Mouse (Mus musculus) left cerebral cortex, postnatal 14 days (tissue): ENCODE results near the gene Tob2. TPM values are rescaled to one million over a fixed set of nuclear protein-coding genes. Genes with fewer than 3 reads are reported as not detected.

ENCODE experiments used
- DNase-seq, 2 experiments: peaks; one replicate each; pipeline ENCODE4 v3.0.0; 2021 to 2022; ENCODE audit warnings: low spot score in 2 of 2, mixed read lengths in 1 of 2
- intact Hi-C: fragments of 180-260 bp; cut with DNase I; formaldehyde crosslinking; loops from one replicate; pipeline ENCODE4 v1.15.1; 2025
- total RNA-seq, 2 experiments: library from RNA; stranded (reverse); gene quantifications; 2 replicates each; pipeline ENCODE4 v1.2.3; 2021

Tob2 gene
- total RNA-seq, 2 experiments from 2014 or later, result 25.8 to 31.8 TPM

GRCm38 (mm10) chr15:81802001-81802890 lies 56.4 kb downstream of the Tob2 start, which contains the start of gene Tef:
TSS of gene Tef (plus strand) at chr15:81802421.
- intact Hi-C loops, result loop anchor here (5.0 kb wide), 1 partner anchor 55 kb away; the partner anchor contains the start of genes Rangap1 and Zc3h7b
- peak; percentile 100 for DNase-seq

- intact Hi-C loops, result loop anchor here (5.0 kb wide), 1 partner anchor 53 kb away; the partner anchor contains the start of genes Rangap1 and Zc3h7b
- no peak for DNase-seq
These were observed 58.2 kb downstream of the Tob2 start for GRCm38 (mm10) chr15:81800391-81800790.

- intact Hi-C loops, result no loop called here
- no peak for DNase-seq
These were observed 60.2 kb downstream of the Tob2 start for GRCm38 (mm10) chr15:81798421-81798820.

Other genes starting within 250 kb of the Tob2 start
- 10 to 100 TPM; 34.4 to 35.5 TPM for gene L3mbtl2, start 194.9 kb downstream of the Tob2 start, total RNA-seq
- gene Chadl, start 161.5 kb downstream of the Tob2 start, total RNA-seq, result 10 to 100 TPM; 18.8 to 23.8 TPM
- gene Zc3h7b, start 113.7 kb downstream of the Tob2 start, total RNA-seq, result 100 to 1,000 TPM; 188 to 197 TPM
- 100 to 1,000 TPM; 199 to 206 TPM for gene Rangap1, start 113.3 kb downstream of the Tob2 start, total RNA-seq
- 100 to 1,000 TPM; 188 to 210 TPM for gene Tef, start 56.4 kb downstream of the Tob2 start, total RNA-seq
- gene Phf5a, start 13.1 kb upstream of the Tob2 start, total RNA-seq, result 10 to 100 TPM; 31.8 to 39.8 TPM
- gene Aco2, start 13.5 kb upstream of the Tob2 start, total RNA-seq, result 100 to 1,000 TPM; 445 to 467 TPM
- gene Polr3h, start 67.4 kb upstream of the Tob2 start, total RNA-seq, result 10 to 100 TPM; 52.8 to 53.9 TPM
- 100 to 1,000 TPM; 109 to 112 TPM for gene Csdc2, start 78.0 kb upstream of the Tob2 start, total RNA-seq
- 100 to 1,000 TPM; 190 to 201 TPM for gene Pmm1, start 102.1 kb upstream of the Tob2 start, total RNA-seq
- gene 1700029P11Rik, start 121.7 kb upstream of the Tob2 start, total RNA-seq, result not detected
- 10 to 100 TPM; 18.7 to 23.9 TPM for gene Xrcc6, start 129.0 kb upstream of the Tob2 start, total RNA-seq
- 100 to 1,000 TPM; 103 to 117 TPM for gene Desi1, start 175.1 kb upstream of the Tob2 start, total RNA-seq
- gene Snu13, start 188.8 kb upstream of the Tob2 start, total RNA-seq, result 100 to 1,000 TPM in 1 of 2 experiments, 10 to 100 TPM in 1; 91.1 to 102 TPM
- not detected for gene 4930407I10Rik, start 200.4 kb upstream of the Tob2 start, total RNA-seq
- gene Mei1, start 211.2 kb upstream of the Tob2 start, total RNA-seq, result under 1 TPM; 0.72 to 0.79 TPM